Mouse (Mus musculus) heart, postnatal 0 days (tissue): ENCODE measurements around the gene Srebf1. TPM values are rescaled to one million over a fixed set of nuclear protein-coding genes. Genes with fewer than 3 reads are reported as not detected.

ENCODE experiments used
- ATAC-seq: fragments of 200-750 bp; cut with Nextera tagmentation; 2 replicates; pipeline ENCODE4 v1.8.0; 2017; ENCODE audit warnings: low read depth, moderate number of reproducible peaks, moderate library complexity; ENCODE audit not compliant: insufficient read depth
- DNase-seq: peaks from one replicate; pipeline ENCODE4 v3.0.0-alpha.2; 2016; ENCODE audit warnings: low spot score
- H3K27ac ChIP-seq: fragments of 300-500 bp; sonication (generic); 2 replicates; pipeline ENCODE4 v1.5.1; 2014; ENCODE audit warnings: low read depth, mild to moderate bottlenecking
- H3K27me3 ChIP-seq: fragments of 300-500 bp; sonication (generic); 2 replicates; pipeline ENCODE4 v1.6.1; 2014; ENCODE audit warnings: low read length, mixed read lengths; ENCODE audit not compliant: control insufficient read depth, insufficient read depth
- H3K36me3 ChIP-seq: fragments of 300-500 bp; sonication (generic); replicated peaks from 2 replicates; pipeline ENCODE4 v1.6.1; 2014; ENCODE audit warnings: low read length, mixed read lengths; ENCODE audit not compliant: control insufficient read depth, insufficient read depth
- H3K4me1 ChIP-seq: fragments of 300-500 bp; sonication (generic); 2 replicates; pipeline ENCODE4 v1.6.1; 2014; ENCODE audit warnings: antibody characterized with exemption; ENCODE audit not compliant: control insufficient read depth, insufficient read depth
- H3K4me2 ChIP-seq: fragments of 300-500 bp; sonication (generic); 2 replicates; pipeline ENCODE4 v1.6.1; 2014; ENCODE audit warnings: low read depth, mild to moderate bottlenecking, low read length, moderate library complexity
- H3K4me3 ChIP-seq: fragments of 300-500 bp; sonication (generic); 2 replicates; pipeline ENCODE4 v1.5.1; 2014; ENCODE audit warnings: low read depth, low read length
- H3K9ac ChIP-seq: fragments of 300-500 bp; sonication (generic); replicated peaks from 2 replicates; pipeline ENCODE4 v1.6.1; 2014; ENCODE audit warnings: low read depth, low read length, mixed read lengths
- H3K9me3 ChIP-seq: fragments of 300-500 bp; sonication (generic); replicated peaks from 2 replicates; pipeline ENCODE4 v1.6.1; 2016; ENCODE audit warnings: low read length; ENCODE audit not compliant: control insufficient read depth
- CTCF ChIP-seq: IDR thresholded peaks from 2 replicates; pipeline ENCODE4 v1.5.1; 2016; ENCODE audit warnings: antibody characterized with exemption, control low read depth, low read depth
- EP300 ChIP-seq: IDR thresholded peaks from 2 replicates; pipeline ENCODE4 v1.6.1; 2016; ENCODE audit warnings: antibody characterized with exemption, low read depth
- WGBS: fragments of 180-500 bp; shearing (Covaris S2); extraction: QIAGEN DNeasy Blood & Tissue Kit; methylation state at CpG from one replicate; pipeline ENCODE4 v1.1.7; 2014; 5-methylcytosine and 5-hydroxymethylcytosine counted together
- polyA plus RNA-seq: library from polyadenylated mRNA; unstranded; fragments of >200 nt; fragmentation: Nextera tagmentation; extraction: Ambion mirVana; gene quantifications from 2 replicates; pipeline ENCODE4 v1.2.1, GENCODE M21; 2015
- total RNA-seq: library from RNA; depleted of rRNA; stranded (reverse); fragments of >200 nt; gene quantifications from 2 replicates; pipeline ENCODE4 v1.2.3, GENCODE M21; 2014; ENCODE audit warnings: low replicate concordance

Srebf1 gene
- total and polyA plus RNA-seq, 2 experiments from 2014 or later = 29.9 to 77.2 TPM

- Histone ChIP-seq H3K36me3 (peaks cover 27% of the 10 kb centered on the region), H3K4me2 (no peak overlapping the region), H3K4me1 (peaks cover 22% of the 10 kb centered on the region), H3K9ac (no peak overlapping the region), H3K27ac (peak overlapping the region; percentile 93), H3K27me3 (no peaks in the 10 kb centered on the region), H3K9me3 (no peaks in the 10 kb centered on the region), H3K4me3 (no peak overlapping the region)
- ATAC-seq (peak; percentile 52; the same call in 1 of the 2 replicates), DNase-seq (no peak)
- 45% methylated on average over 8 of the region's 8 CpGs for WGBS
- TF ChIP-seq EP300 = no peak
- no peak for TF ChIP-seq CTCF
These were observed 10.9 kb upstream of the Srebf1 start for GRCm38 (mm10) chr11:60233235-60233634.

- Histone ChIP-seq H3K4me2 (no peak overlapping the region), H3K36me3 (peaks cover 27% of the 10 kb centered on the region), H3K9ac (no peak overlapping the region), H3K9me3 (no peaks in the 10 kb centered on the region), H3K27ac (peak overlapping the region; percentile 93), H3K4me3 (no peak overlapping the region), H3K4me1 (peaks cover 27% of the 10 kb centered on the region), H3K27me3 (no peaks in the 10 kb centered on the region)
- DNase-seq (no peak), ATAC-seq (no peak)
- WGBS = 78% methylated on average over 14 of the region's 14 CpGs
- TF ChIP-seq CTCF = no peak
- TF ChIP-seq EP300 = no peak
These were observed 10.2 kb upstream of the Srebf1 start for GRCm38 (mm10) chr11:60232441-60233058.

GRCm38 (mm10) chr11:60231951-60232350 lies 9.6 kb upstream of the Srebf1 start:
- H3K27ac ChIP-seq = peak overlapping the region; percentile 20; the same call in 1 of the 2 replicates
- no peak overlapping the region for H3K9ac ChIP-seq
- H3K36me3 ChIP-seq = peaks cover 23% of the 10 kb centered on the region
- 51% methylated on average over 4 of the region's 4 CpGs for WGBS
- no peak overlapping the region for H3K4me3 ChIP-seq
- DNase-seq (no peak), ATAC-seq (no peak)
- peaks cover 27% of the 10 kb centered on the region for H3K4me1 ChIP-seq
- no peak overlapping the region for H3K4me2 ChIP-seq
- H3K9me3 ChIP-seq = no peaks in the 10 kb centered on the region
- no peaks in the 10 kb centered on the region for H3K27me3 ChIP-seq
- no peak for TF ChIP-seq CTCF
- no peak for TF ChIP-seq EP300

GRCm38 (mm10) chr11:60231326-60231725 lies 8.9 kb upstream of the Srebf1 start:
- Histone ChIP-seq H3K9ac (no peak overlapping the region), H3K4me2 (no peak overlapping the region), H3K4me1 (peaks cover 27% of the 10 kb centered on the region), H3K27ac (peak overlapping the region; percentile 20; the same call in 1 of the 2 replicates), H3K36me3 (peaks cover 17% of the 10 kb centered on the region), H3K4me3 (no peak overlapping the region), H3K9me3 (no peaks in the 10 kb centered on the region), H3K27me3 (no peaks in the 10 kb centered on the region)
- 93% methylated on average over 3 of the region's 3 CpGs for WGBS
- no peak for TF ChIP-seq CTCF
- no peak for TF ChIP-seq EP300
- DNase-seq (no peak), ATAC-seq (no peak)

- no peak for TF ChIP-seq EP300
- TF ChIP-seq CTCF = no peak
- no peaks in the 10 kb centered on the region for H3K9me3 ChIP-seq
- no peak overlapping the region for H3K27ac ChIP-seq
- H3K4me3 ChIP-seq = no peak overlapping the region
- H3K9ac ChIP-seq = no peak overlapping the region
- H3K27me3 ChIP-seq = no peaks in the 10 kb centered on the region
- no peak for DNase-seq
- H3K4me2 ChIP-seq = no peak overlapping the region
- WGBS = 90% methylated on average over 7 of the region's 7 CpGs
- H3K4me1 ChIP-seq = peaks cover 34% of the 10 kb centered on the region
- peaks cover 11% of the 10 kb centered on the region for H3K36me3 ChIP-seq
- ATAC-seq = no peak
These were observed 8.1 kb upstream of the Srebf1 start for GRCm38 (mm10) chr11:60230512-60230911.

- Histone ChIP-seq H3K9me3 (no peaks in the 10 kb centered on the region), H3K27ac (no peak overlapping the region)
- TF ChIP-seq CTCF = no peak
These were observed 7.4 kb upstream of the Srebf1 start for GRCm38 (mm10) chr11:60229821-60230220.

More at GRCm38 (mm10) chr11:60229821-60230220, 7.4 kb upstream of the Srebf1 start:
- DNase-seq (no peak), ATAC-seq (no peak)
- Histone ChIP-seq H3K27me3 (no peaks in the 10 kb centered on the region), H3K4me2 (no peak overlapping the region), H3K36me3 (peaks cover 8% of the 10 kb centered on the region), H3K4me1 (peaks cover 39% of the 10 kb centered on the region), H3K9ac (no peak overlapping the region), H3K4me3 (no peak overlapping the region)
- 81% methylated on average over 13 of the region's 13 CpGs for WGBS
